Mouse (Mus musculus) v-Abl transformed pro-B cells (cell line): ENCODE results near the gene A630095E13Rik.
"Not testable (repeated sequence)": the region's sequence is repeated elsewhere in the genome, so short reads cannot be mapped to it uniquely, and the experiment has no call there.

Experiments
- in situ Hi-C, 2 experiments: fragments of 400-800 bp; cut with MboI; formaldehyde crosslinking; loops; one replicate each; pipeline ENCODE4 v1.15.1; 2025; ENCODE audit not compliant: unreplicated experiment in 2 of 2

Gene A630095E13Rik

GRCm38 (mm10) chr9:36643276-36643675 is at the start of gene A630095E13Rik:
A630095E13Rik (minus strand) TSS chr9:36643376.
- in situ Hi-C loops, result not testable (repeated sequence)

DNA sequence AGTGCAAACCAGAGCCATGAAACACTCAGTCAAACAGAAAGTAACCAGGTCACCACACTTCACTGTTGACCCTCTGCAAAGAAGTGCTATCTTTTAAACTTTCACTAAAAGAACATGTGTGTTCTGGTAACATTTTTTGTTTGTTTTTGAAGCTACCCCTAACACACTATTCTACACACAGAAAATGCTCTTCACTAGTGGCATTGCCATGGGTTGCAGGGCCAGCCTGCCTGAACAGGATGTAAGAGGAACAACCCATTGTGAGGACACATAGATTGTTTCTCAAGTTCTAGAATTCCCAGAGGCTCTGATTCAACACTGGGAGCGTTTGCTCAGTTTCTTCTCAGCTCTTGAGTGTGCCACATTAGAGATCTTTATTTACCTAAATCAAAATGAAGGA is 49.7 kb upstream of the A630095E13Rik start, which contains the start of gene Acrv1:
TSS of gene Acrv1 (plus strand) at position 301 of the 400 bp plus-strand sequence.
- in situ Hi-C loops, result no loop called here

- in situ Hi-C loops, result no loop called here
Observed at GRCm38 (mm10) chr9:36687329-36687728, 44.2 kb upstream of the A630095E13Rik start.

DNA sequence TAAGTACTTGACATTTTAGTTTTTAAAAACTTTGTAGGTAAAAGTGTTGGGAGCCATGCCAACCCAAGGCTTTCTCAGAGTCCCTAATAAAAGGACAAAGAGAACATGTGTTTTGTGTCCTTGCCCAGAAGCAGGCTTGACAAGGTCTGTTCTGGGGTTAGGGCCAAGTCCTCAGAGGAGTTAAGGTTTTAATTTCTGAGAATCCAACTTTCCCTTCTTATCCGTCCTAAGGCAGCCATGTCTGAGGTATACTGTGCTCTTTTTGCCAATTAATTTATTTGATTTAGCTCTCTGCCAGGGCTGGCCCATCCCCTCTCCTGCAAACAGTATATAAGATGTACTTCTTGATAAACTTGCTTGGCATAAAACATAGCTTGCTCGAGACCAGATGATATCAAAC is 38.2 kb upstream of the A630095E13Rik start:
- in situ Hi-C loops, result no loop called here
